Mouse (Mus musculus) liver, embryonic 14.5 days (tissue): ENCODE results near the gene Gm16223.

Source experiments
- CTCF ChIP-seq: IDR thresholded peaks from 2 replicates; pipeline ENCODE4 v1.5.1; 2016; ENCODE audit warnings: antibody characterized with exemption, low read depth, control low read depth
- EP300 ChIP-seq: IDR thresholded peaks from 2 replicates; pipeline ENCODE4 v1.6.1; 2016; ENCODE audit warnings: antibody characterized with exemption, low read depth

- TF ChIP-seq EP300 (no peak), CTCF (no peak)
Measured at GRCm38 (mm10) chr5:42168785-42169184, 101.0 kb downstream of the Gm16223 start.
